In genomic region chr4:32202362-32202761, GRCm38 (mm10) we compare ENCODE assay signal across 19 mouse cellular contexts.
"Had no signal": no experiment of that assay in that cellular context is flagged by ENCODE, and none has a peak within 500 bp of the region (broad histone marks: within the 10 kb centered on the region; RNA-seq: fewer than 3 reads in every experiment).

No protein-coding gene starts in this region.

- H3K27me3 ChIP-seq: kidney, embryonic 15.5 days; liver, embryonic 13.5 days; midbrain, embryonic 13.5 days; neural tube, embryonic 13.5 days; stomach, embryonic 15.5 days had no signal

- H3K4me1 ChIP-seq: midbrain, embryonic 13.5 days; neural tube, embryonic 13.5 days; stomach, embryonic 15.5 days had no signal

- H3K27ac ChIP-seq: kidney, embryonic 15.5 days; left cerebral cortex, adult 2 months; liver, embryonic 13.5 days; midbrain, embryonic 10.5 days; midbrain, embryonic 13.5 days; neural tube, embryonic 13.5 days; stomach, embryonic 15.5 days had no signal

- H3K4me2 ChIP-seq: kidney, embryonic 15.5 days; liver, embryonic 13.5 days; midbrain, embryonic 13.5 days; neural tube, embryonic 13.5 days; stomach, embryonic 15.5 days had no signal

- ATAC-seq: midbrain, embryonic 13.5 days; midbrain, embryonic 16.5 days had no signal

- H3K4me3 ChIP-seq: kidney, embryonic 15.5 days; left cerebral cortex, adult 2 months; liver, embryonic 13.5 days; megakaryocyte, embryonic 14.5 days; midbrain, embryonic 10.5 days; midbrain, embryonic 13.5 days; myocyte; neural tube, embryonic 13.5 days; stomach, embryonic 15.5 days had no signal

- H3K36me3 ChIP-seq: kidney, embryonic 15.5 days; liver, embryonic 13.5 days; midbrain, embryonic 10.5 days; midbrain, embryonic 13.5 days; neural tube, embryonic 13.5 days; stomach, embryonic 15.5 days had no signal

- H3K9ac ChIP-seq: kidney, embryonic 15.5 days; liver, embryonic 13.5 days; midbrain, embryonic 13.5 days; neural tube, embryonic 13.5 days; stomach, embryonic 15.5 days had no signal

- H3K9me3 ChIP-seq: kidney, embryonic 15.5 days; liver, embryonic 13.5 days; megakaryocyte, embryonic 14.5 days; midbrain, embryonic 10.5 days; neural tube, embryonic 13.5 days; stomach, embryonic 15.5 days had no signal

- DNase-seq: kidney, postnatal 10 days; kidney, postnatal 36 days; layer of hippocampus, postnatal 36 days; liver, embryonic 13.5 days; lung, adult 2 months; lung, postnatal 36 days; retina, postnatal 1 day; right cerebral cortex, postnatal 25 days; spleen, adult 18-20 months; thymus, postnatal 25 days had no signal
